Mouse (Mus musculus) stomach, postnatal 0 days (tissue): ENCODE measurements around the gene Prex1. TPM values are rescaled to one million over a fixed set of nuclear protein-coding genes. Genes with fewer than 3 reads are reported as not detected.
A peak's percentile ranks its signal among the peaks of the same experiment; 100 is the strongest.

Source experiments
- ATAC-seq: fragments of 200-750 bp; cut with Nextera tagmentation; 2 replicates; pipeline ENCODE4 v1.8.0; 2017; ENCODE audit not compliant: low FRiP score, low TSS enrichment
- DNase-seq: peaks from one replicate; pipeline ENCODE4 v3.0.0-alpha.2; 2016; ENCODE audit warnings: low spot score
- H3K27ac ChIP-seq: fragments of 300-500 bp; sonication (generic); replicated peaks from 2 replicates; pipeline ENCODE4 v1.5.1; 2014; ENCODE audit warnings: mild to moderate bottlenecking, control low read depth
- H3K27me3 ChIP-seq: fragments of 300-500 bp; sonication (generic); 2 replicates; pipeline ENCODE4 v1.6.1; 2014; ENCODE audit warnings: low read length; ENCODE audit not compliant: control insufficient read depth, insufficient read depth
- H3K36me3 ChIP-seq: fragments of 300-500 bp; sonication (generic); 2 replicates; pipeline ENCODE4 v1.6.1; 2014; ENCODE audit warnings: low read length, mixed read lengths; ENCODE audit not compliant: control insufficient read depth, insufficient read depth
- H3K4me1 ChIP-seq: fragments of 300-500 bp; sonication (generic); replicated peaks from 2 replicates; pipeline ENCODE4 v1.6.1; 2014; ENCODE audit warnings: antibody characterized with exemption; ENCODE audit not compliant: control insufficient read depth, insufficient read depth
- H3K4me2 ChIP-seq: fragments of 300-500 bp; sonication (generic); replicated peaks from 2 replicates; pipeline ENCODE4 v1.6.1; 2014; ENCODE audit warnings: low read depth, mild to moderate bottlenecking, control low read depth, moderate library complexity
- H3K4me3 ChIP-seq: fragments of 300-500 bp; sonication (generic); 2 replicates; pipeline ENCODE4 v1.5.1; 2014; ENCODE audit warnings: low read depth, low read length, control low read depth
- H3K9ac ChIP-seq: fragments of 300-500 bp; sonication (generic); 2 replicates; pipeline ENCODE4 v1.6.1; 2014; ENCODE audit warnings: mild to moderate bottlenecking, low read length, control low read depth, mixed read lengths
- H3K9me3 ChIP-seq: fragments of 300-500 bp; sonication (generic); 2 replicates; pipeline ENCODE4 v1.6.1; 2016; ENCODE audit warnings: low read length; ENCODE audit not compliant: control insufficient read depth
- CTCF ChIP-seq: IDR thresholded peaks from 2 replicates; pipeline ENCODE4 v1.5.1; 2016; ENCODE audit warnings: antibody characterized with exemption, low read depth, mild to moderate bottlenecking, moderate library complexity
- EP300 ChIP-seq: optimal IDR thresholded peaks from 2 replicates; pipeline ENCODE3; 2016; ENCODE audit warnings: antibody characterized with exemption
- WGBS: fragments of 180-500 bp; shearing (Covaris S2); extraction: QIAGEN DNeasy Blood & Tissue Kit; methylation state at CpG from one replicate; pipeline ENCODE4 v1.1.7; 2014; 5-methylcytosine and 5-hydroxymethylcytosine counted together
- polyA plus RNA-seq: library from polyadenylated mRNA; unstranded; fragments of >200 nt; fragmentation: Nextera tagmentation; extraction: Ambion mirVana; gene quantifications from 2 replicates; pipeline ENCODE4 v1.2.1, GENCODE M21; 2015

The Prex1 gene
- polyA plus RNA-seq, 1 experiment from 2014 or later = 12.0 TPM

GRCm38 (mm10) chr2:166719930-166720305 lies 6.3 kb upstream of the Prex1 start:
- ATAC-seq (no peak), DNase-seq (no peak)
- Histone ChIP-seq H3K9me3 (no peaks in the 10 kb centered on the region), H3K4me3 (no peak overlapping the region), H3K27ac (no peak overlapping the region), H3K36me3 (no peaks in the 10 kb centered on the region), H3K9ac (no peak overlapping the region), H3K27me3 (no peaks in the 10 kb centered on the region), H3K4me1 (no peaks in the 10 kb centered on the region), H3K4me2 (no peak overlapping the region)
- WGBS = 55% methylated on average over 2 of the region's 2 CpGs
- TF ChIP-seq EP300 (no peak), CTCF (no peak)

GRCm38 (mm10) chr2:166719301-166719929 lies 5.8 kb upstream of the Prex1 start:
- H3K9me3 ChIP-seq = no peaks in the 10 kb centered on the region
- H3K4me1 ChIP-seq = 0 out of 2 replicates have a peak, but pooled peaks cover under 1% of the 10 kb centered on the region
- no peak overlapping the region for H3K4me3 ChIP-seq
- TF ChIP-seq CTCF = no peak
- TF ChIP-seq EP300 = no peak
- no peak for ATAC-seq
- H3K27me3 ChIP-seq = no peaks in the 10 kb centered on the region
- DNase-seq = no peak
- no peaks in the 10 kb centered on the region for H3K36me3 ChIP-seq
- H3K9ac ChIP-seq = no peak overlapping the region
- H3K27ac ChIP-seq = no peak overlapping the region
- 95% methylated on average over 1 of the region's 1 CpGs for WGBS
- no peak overlapping the region for H3K4me2 ChIP-seq

GRCm38 (mm10) chr2:166716067-166716466 lies 2.4 kb upstream of the Prex1 start:
- H3K9me3 ChIP-seq = no peaks in the 10 kb centered on the region
- no peaks in the 10 kb centered on the region for H3K36me3 ChIP-seq
- ATAC-seq (no peak), DNase-seq (no peak)
- WGBS = 81% methylated on average over 7 of the region's 7 CpGs
- H3K4me1 ChIP-seq = 0 out of 2 replicates have a peak, but pooled peaks cover 3% of the 10 kb centered on the region
- H3K9ac ChIP-seq = no peak overlapping the region
- H3K4me2 ChIP-seq = no peak overlapping the region
- H3K4me3 ChIP-seq = no peak overlapping the region
- no peaks in the 10 kb centered on the region for H3K27me3 ChIP-seq
- no peak overlapping the region for H3K27ac ChIP-seq
- no peak for TF ChIP-seq EP300
- no peak for TF ChIP-seq CTCF

GRCm38 (mm10) chr2:166714427-166714699 lies 731 bp upstream of the Prex1 start:
- Histone ChIP-seq H3K36me3 (no peaks in the 10 kb centered on the region), H3K27ac (no peak overlapping the region), H3K27me3 (no peaks in the 10 kb centered on the region), H3K9ac (peak overlapping the region; percentile 64), H3K4me2 (peak overlapping the region; percentile 86), H3K4me1 (0 out of 2 replicates have a peak, but pooled peaks cover 3% of the 10 kb centered on the region), H3K4me3 (peak overlapping the region; percentile 50), H3K9me3 (no peaks in the 10 kb centered on the region)
- DNase-seq = no peak
- ATAC-seq = no peak
- 10% methylated on average over 11 of the region's 11 CpGs for WGBS
- TF ChIP-seq CTCF = no peak
- no peak for TF ChIP-seq EP300

- no peak for TF ChIP-seq EP300
- peak; percentile 13; the same call in 1 of the 2 replicates for TF ChIP-seq CTCF
- 0 out of 2 replicates have a peak, but pooled peaks cover 3% of the 10 kb centered on the region for H3K4me1 ChIP-seq
- H3K36me3 ChIP-seq = no peaks in the 10 kb centered on the region
- H3K4me2 ChIP-seq = peak overlapping the region; percentile 96
- no peaks in the 10 kb centered on the region for H3K9me3 ChIP-seq
- peak; percentile 24 for DNase-seq
- WGBS = 1% methylated on average over 58 of the region's 64 CpGs
- peak overlapping the region; percentile 67 for H3K27ac ChIP-seq
- ATAC-seq = peak; percentile 45
- H3K27me3 ChIP-seq = no peaks in the 10 kb centered on the region
- H3K9ac ChIP-seq = peak overlapping the region; percentile 70
- H3K4me3 ChIP-seq = peak overlapping the region; percentile 68
These were observed 587 bp downstream of the Prex1 start for GRCm38 (mm10) chr2:166712801-166713689.

GRCm38 (mm10) chr2:166712310-166712709 lies 1.3 kb downstream of the Prex1 start:
- H3K4me3 ChIP-seq = peak overlapping the region; percentile 68; the same call in 1 of the 2 replicates
- H3K4me1 ChIP-seq = 0 out of 2 replicates have a peak, but pooled peaks cover 3% of the 10 kb centered on the region
- H3K9me3 ChIP-seq = no peaks in the 10 kb centered on the region
- ATAC-seq (no peak), DNase-seq (no peak)
- H3K27ac ChIP-seq = no peak overlapping the region
- TF ChIP-seq EP300 = no peak
- no peak for TF ChIP-seq CTCF
- H3K36me3 ChIP-seq = no peaks in the 10 kb centered on the region
- H3K27me3 ChIP-seq = no peaks in the 10 kb centered on the region
- H3K9ac ChIP-seq = no peak overlapping the region
- peak overlapping the region; percentile 96 for H3K4me2 ChIP-seq
- 11% methylated on average over 4 of the region's 4 CpGs for WGBS
